Mouse (Mus musculus): ENCODE measurements at regions not wholly inside any gene's neighbourhood (a gene's known extent, or its start where the extent isn't known, plus 50 kb on each side); places are given as distances from the start of the nearest gene placed in this dataset.
"Not testable (repeated sequence)": the region's sequence is repeated elsewhere in the genome, so short reads cannot be mapped to it uniquely, and the experiment has no call there.

DNA sequence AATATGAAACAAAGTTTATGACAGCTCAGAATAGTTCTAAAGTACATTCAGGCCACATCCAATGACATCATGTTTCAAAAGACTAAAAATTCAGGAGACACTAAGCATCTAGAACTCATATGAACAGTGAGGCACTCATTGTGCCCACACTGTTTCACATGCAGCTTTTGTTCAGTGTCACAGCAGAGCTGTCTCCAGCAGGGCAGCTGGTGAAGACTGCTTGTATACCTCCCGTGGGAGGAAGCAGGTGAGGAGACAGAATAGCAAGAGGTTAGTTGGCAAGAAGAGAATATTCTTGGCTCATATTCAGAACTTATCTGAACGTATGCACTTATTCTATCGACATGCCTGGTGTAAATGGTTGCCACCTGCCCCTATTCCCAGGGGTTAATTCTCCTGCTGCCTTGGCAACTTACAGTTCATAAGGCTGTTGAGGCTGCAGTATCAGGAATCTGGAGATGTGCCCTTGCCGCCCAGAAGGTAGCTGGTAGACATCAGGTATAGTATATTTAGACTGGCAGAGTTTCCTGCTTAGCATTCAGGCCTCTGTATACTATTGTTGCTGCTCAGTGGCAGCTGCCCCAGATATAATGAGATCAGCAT lies 1109.0 kb downstream of the Lrfn5 start:
- peak; percentile 9 to 12 for DNase-seq (ENCODE audit: low spot score in 2 of 2)

DNA sequence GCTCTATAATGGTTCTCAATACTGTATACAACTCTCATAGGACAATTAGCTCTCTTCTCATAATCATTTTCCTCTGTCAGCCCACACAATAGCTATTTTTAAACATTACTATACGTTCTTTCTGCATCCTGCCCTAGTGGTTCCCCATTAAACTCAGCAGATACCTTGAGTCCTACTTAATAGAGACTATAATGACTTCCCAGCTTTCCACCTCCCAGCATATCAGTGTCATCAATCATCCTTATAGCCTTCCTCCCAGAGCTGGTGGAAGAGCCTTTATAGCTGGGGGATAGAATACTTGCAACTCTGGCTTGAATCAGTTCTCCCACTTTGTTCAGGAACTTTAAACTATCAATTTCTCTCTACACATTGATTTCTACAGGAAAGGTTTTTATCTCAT lies 1141.7 kb downstream of the Lrfn5 start:
- no peak for DNase-seq (ENCODE audit: low spot score in 2 of 2)

DNA sequence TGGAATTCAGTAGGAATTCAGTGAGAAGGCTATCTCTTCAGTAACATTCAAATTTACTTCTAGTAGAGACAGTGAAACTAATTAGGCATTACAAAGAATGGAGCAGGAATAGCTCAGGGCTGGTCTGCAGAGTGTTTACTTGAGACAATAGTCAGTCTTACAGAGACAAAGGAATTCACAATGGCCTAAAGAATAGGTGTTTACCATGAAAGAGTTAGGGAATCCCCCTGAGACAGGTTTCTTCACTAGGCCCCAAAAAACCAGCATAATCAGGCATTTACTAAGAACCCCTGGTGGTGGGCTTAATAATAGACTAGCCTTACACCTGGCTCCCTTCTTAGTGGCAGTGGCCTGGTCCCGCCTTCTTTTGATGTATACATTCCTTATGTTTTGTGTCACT lies 1184.2 kb downstream of the Lrfn5 start:
- DNase-seq (ENCODE audit: low spot score in 2 of 2), result not testable (repeated sequence)

Measured in layer of hippocampus, postnatal 14 days (tissue).